Mouse (Mus musculus) layer of hippocampus, adult 6 months (tissue): Measurements from ENCODE around the gene Lypd3. TPM values are rescaled to one million over a fixed set of nuclear protein-coding genes. Genes with fewer than 3 reads are reported as not detected.

Experiments
- long read RNA-seq, 2 experiments: library from polyadenylated mRNA; unstranded; transcript quantifications; one replicate each; pipeline ENCODE4 v2.0.0; 2019 to 2020
- polyA plus RNA-seq: library from polyadenylated mRNA; unstranded; fragments of <200 nt; fragmentation: Nextera tagmentation; gene quantifications from 2 replicates; pipeline ENCODE4 v1.2.3, GENCODE M21; 2021

The Lypd3 gene
- not detected in 2 replicates for polyA plus RNA-seq
- long read RNA-seq, experiment 1, result 0 reads
- long read RNA-seq, experiment 2, partial matches to known transcripts, result 1 of 1 reads
- long read RNA-seq, experiment 2, other reads (novel, unspliced or antisense), result 0 of 1 reads

DNA sequence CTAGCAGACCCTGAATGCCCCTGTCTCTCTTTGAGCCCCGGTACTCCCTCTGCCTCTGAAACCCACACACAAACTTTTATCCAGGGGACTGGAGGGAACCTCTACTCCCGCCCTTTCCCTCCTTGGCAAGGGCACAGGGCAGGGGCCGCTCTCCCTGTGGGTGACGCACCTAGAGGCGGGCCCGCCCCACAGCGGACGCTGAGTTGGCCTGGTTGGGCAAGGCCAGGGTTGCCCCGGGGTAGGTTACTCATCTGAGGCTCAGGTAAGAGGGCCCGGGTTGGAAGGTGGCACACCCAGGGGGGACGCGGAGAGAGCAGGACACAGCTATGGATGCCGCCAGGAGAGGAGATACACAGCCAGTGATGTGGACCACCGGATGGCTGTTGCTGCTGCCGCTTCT, at the start of gene Lypd3:
Lypd3 (plus strand) TSS at position 287 of the 400 bp plus-strand sequence.

DNA sequence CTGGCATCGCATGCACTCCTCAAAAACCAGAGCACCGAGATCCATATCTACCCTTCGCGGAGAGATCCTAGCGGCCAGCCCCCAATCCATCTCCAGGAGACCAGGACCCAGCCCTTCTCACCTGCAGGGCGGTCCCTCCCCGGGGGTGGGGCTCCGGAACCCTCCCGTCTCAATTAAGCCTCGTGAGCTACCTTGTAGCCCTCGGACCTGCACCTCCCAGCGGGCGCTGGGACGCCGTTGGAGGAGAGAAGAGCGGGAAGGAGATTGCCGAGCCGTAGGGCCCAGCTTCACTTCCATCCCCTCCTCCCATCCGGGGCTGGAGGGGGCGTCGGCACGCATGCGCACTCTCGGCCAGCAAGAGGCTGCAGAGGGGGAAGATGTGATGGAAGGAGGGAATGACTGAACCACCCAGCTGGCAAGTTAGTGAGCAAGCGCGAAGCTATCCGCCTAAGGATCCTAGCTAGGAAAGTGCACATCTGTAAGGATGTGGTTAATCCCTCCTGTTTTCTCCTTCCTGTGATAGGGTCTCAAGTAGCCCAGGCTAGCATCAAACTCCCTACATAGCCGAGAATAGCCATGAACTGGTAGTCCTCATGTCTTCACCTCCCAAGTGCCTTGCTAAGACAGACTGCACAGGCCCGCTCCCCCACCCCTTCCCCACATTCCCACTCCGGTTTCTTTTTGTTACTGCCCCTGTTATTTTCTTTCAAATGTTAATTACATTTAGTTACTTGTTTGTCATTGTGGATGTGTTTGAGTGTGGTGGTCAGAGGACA, 48.8 kb upstream of the Lypd3 start, which contains the start of the genes Ethe1 and Zfp575:
Ethe1 (plus strand) TSS at position 214 of the 776 bp plus-strand sequence.
Zfp575 (minus strand) TSS at position 312 of the 776 bp plus-strand sequence.

GRCm38 (mm10) chr7:24610144-24610878, 26.0 kb upstream of the Lypd3 start, which contains the start of gene Phldb3:
Phldb3 (plus strand) TSS chr7:24610763.

GRCm38 (mm10) chr7:24676575-24676974, 40.2 kb downstream of the Lypd3 start, which contains the start of gene Tex101:
Tex101 (minus strand) TSS chr7:24676675.

Other genes starting within 250 kb of the Lypd3 start
- 11.0 and 11.7 TPM in 2 replicates for gene Smg9, start 236.9 kb upstream of the Lypd3 start, polyA plus RNA-seq
- not detected in 2 replicates for gene Irgc1, start 184.3 kb upstream of the Lypd3 start, polyA plus RNA-seq
- gene Plaur, start 174.1 kb upstream of the Lypd3 start, polyA plus RNA-seq, result 0.78 and 0.88 TPM in 2 replicates
- 4.5 and 5.0 TPM in 2 replicates for gene Cadm4, start 154.5 kb upstream of the Lypd3 start, polyA plus RNA-seq
- 91.6 and 96.3 TPM in 2 replicates for gene Zfp428, start 129.5 kb upstream of the Lypd3 start, polyA plus RNA-seq
- not detected in 2 replicates for gene AC161166.1, start 124.1 kb upstream of the Lypd3 start, polyA plus RNA-seq
- gene Irgq, start 105.9 kb upstream of the Lypd3 start, polyA plus RNA-seq, result 9.7 and 10.2 TPM in 2 replicates
- not detected in 2 replicates for gene Pinlyp, start 90.4 kb upstream of the Lypd3 start, polyA plus RNA-seq
- 27.8 and 31.3 TPM in 2 replicates for gene Xrcc1, start 90.3 kb upstream of the Lypd3 start, polyA plus RNA-seq
- gene Ethe1, start 49.0 kb upstream of the Lypd3 start, polyA plus RNA-seq, result 30.0 and 33.3 TPM in 2 replicates
- gene Zfp575, start 48.9 kb upstream of the Lypd3 start, polyA plus RNA-seq, result 7.2 and 10.3 TPM in 2 replicates
- gene Phldb3, start 25.8 kb upstream of the Lypd3 start, polyA plus RNA-seq, result not detected in 2 replicates
- gene Tex101, start 40.1 kb downstream of the Lypd3 start, polyA plus RNA-seq, result not detected in 2 replicates
- not detected in 2 replicates for gene BC049730, start 72.7 kb downstream of the Lypd3 start, polyA plus RNA-seq
- gene Gm4763, start 90.4 kb downstream of the Lypd3 start, polyA plus RNA-seq, result not detected in 2 replicates
- 0.05 and 0.11 TPM in 2 replicates for gene Cd177, start 123.8 kb downstream of the Lypd3 start, polyA plus RNA-seq
- gene Ceacam10, start 140.7 kb downstream of the Lypd3 start, polyA plus RNA-seq, result 0.18 TPM in 1 of 2 replicates, not detected in the other
- 3.4 and 3.5 TPM in 2 replicates for gene Gm9844, start 225.7 kb downstream of the Lypd3 start, polyA plus RNA-seq
- gene Lypd4, start 233.4 kb downstream of the Lypd3 start, polyA plus RNA-seq, result not detected in 2 replicates
- gene Dmrtc2, start 233.5 kb downstream of the Lypd3 start, polyA plus RNA-seq, result not detected in 2 replicates
- gene Rps19, start 247.8 kb downstream of the Lypd3 start, polyA plus RNA-seq, result 2,737 and 3,292 TPM in 2 replicates